Mouse (Mus musculus) natural killer cell, adult 2 months (primary cell): ENCODE measurements around the gene Drp2.

Experiments
- DNase-seq, 2 experiments: peaks; one replicate each; pipeline ENCODE4 v3.0.0; 2022; ENCODE audit warnings: low spot score in 2 of 2

Gene Drp2

GRCm38 (mm10) chrX:134403863-134404583, at the start of gene Drp2:
TSS of gene Drp2 (plus strand) at chrX:134404551.
- DNase-seq, result no peak

GRCm38 (mm10) chrX:134359336-134359735, 45.0 kb upstream of the Drp2 start:
- no peak for DNase-seq

GRCm38 (mm10) chrX:134362156-134362555, 42.2 kb upstream of the Drp2 start:
- DNase-seq, result no peak

GRCm38 (mm10) chrX:134365421-134365820, 38.9 kb upstream of the Drp2 start:
- no peak for DNase-seq

GRCm38 (mm10) chrX:134366547-134366946, 37.8 kb upstream of the Drp2 start:
- DNase-seq, result no peak

- no peak for DNase-seq
Observed at GRCm38 (mm10) chrX:134371279-134371678, 33.1 kb upstream of the Drp2 start.

GRCm38 (mm10) chrX:134374190-134374589, 30.2 kb upstream of the Drp2 start:
- DNase-seq, result no peak

- DNase-seq, result no peak
Observed at GRCm38 (mm10) chrX:134384896-134385295, 19.5 kb upstream of the Drp2 start.

- DNase-seq, result no peak
Observed at GRCm38 (mm10) chrX:134398972-134399371, 5.4 kb upstream of the Drp2 start.

GRCm38 (mm10) chrX:134404584-134404955, 219 bp downstream of the Drp2 start:
- no peak for DNase-seq

- DNase-seq, result no peak
Observed at GRCm38 (mm10) chrX:134409354-134409900, 5.1 kb downstream of the Drp2 start.

- no peak for DNase-seq
Observed at GRCm38 (mm10) chrX:134412096-134412495, 7.7 kb downstream of the Drp2 start.

- DNase-seq, result no peak
Observed at GRCm38 (mm10) chrX:134420097-134420496, 15.7 kb downstream of the Drp2 start.

GRCm38 (mm10) chrX:134424263-134424662, 19.9 kb downstream of the Drp2 start:
- no peak for DNase-seq

- no peak for DNase-seq
Observed at GRCm38 (mm10) chrX:134425798-134426197, 21.4 kb downstream of the Drp2 start.

- no peak for DNase-seq
Observed at GRCm38 (mm10) chrX:134426819-134427218, 22.5 kb downstream of the Drp2 start.

GRCm38 (mm10) chrX:134427307-134427706, 23.0 kb downstream of the Drp2 start:
- no peak for DNase-seq

GRCm38 (mm10) chrX:134474988-134475710, 70.8 kb downstream of the Drp2 start:
- no peak for DNase-seq

GRCm38 (mm10) chrX:134476290-134476689, 71.9 kb downstream of the Drp2 start, which contains the start of gene Taf7l:
TSS of gene Taf7l (minus strand) at chrX:134476490.
- DNase-seq, result no peak

- DNase-seq, result no peak
Observed at GRCm38 (mm10) chrX:134481720-134482119, 77.4 kb downstream of the Drp2 start.

- DNase-seq, result no peak
Observed at GRCm38 (mm10) chrX:134500651-134501050, 96.3 kb downstream of the Drp2 start.
